Mouse (Mus musculus): ENCODE data around the gene Rnf213. TPM values are rescaled to one million over a fixed set of nuclear protein-coding genes. Genes with fewer than 3 reads are reported as not detected.
"Not testable (repeated sequence)": the region's sequence is repeated elsewhere in the genome, so short reads cannot be mapped to it uniquely, and the experiment has no call there.

The Rnf213 gene
- 10 to 100 TPM; 28.2 to 41.6 (median 36.2) TPM for total RNA-seq (2022)

DNA sequence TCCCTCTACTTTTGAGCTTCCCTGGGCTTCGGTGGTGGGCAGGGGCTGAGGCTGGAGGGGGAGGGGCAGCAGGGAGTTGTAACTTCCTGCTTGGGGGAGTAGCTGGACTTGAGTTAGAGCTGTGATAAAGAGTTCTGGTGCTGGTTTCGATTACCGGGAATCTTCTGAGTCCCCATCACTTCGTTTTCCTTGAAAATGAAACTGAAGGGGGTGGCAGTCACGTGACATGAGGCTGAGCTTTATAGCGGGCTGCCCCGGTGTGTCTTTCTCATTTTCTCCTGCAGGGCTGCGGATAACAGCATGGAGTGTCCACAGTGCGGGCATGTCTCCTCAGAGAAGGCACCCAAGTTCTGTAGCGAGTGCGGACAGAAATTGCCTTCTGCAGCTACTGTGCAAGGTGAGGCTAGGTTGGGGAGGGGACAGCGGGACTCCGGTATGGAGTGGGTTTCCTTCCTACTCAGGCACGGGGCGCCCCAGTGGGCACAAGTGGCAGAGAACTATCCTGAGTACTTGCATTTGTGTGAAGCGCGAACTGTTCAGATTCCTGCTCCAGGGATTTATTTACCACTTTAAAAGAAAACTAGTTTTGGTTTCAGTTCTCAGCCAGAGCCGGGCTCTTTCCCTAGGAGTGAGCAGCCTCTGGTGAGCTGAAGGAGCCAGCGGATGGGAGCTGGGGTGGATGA is at the start of gene Rnf213:
Gene Rnf213 (plus strand): TSS at position 301 of the 683 bp plus-strand sequence.
- DNase-seq, result peak; percentile 64

DNA sequence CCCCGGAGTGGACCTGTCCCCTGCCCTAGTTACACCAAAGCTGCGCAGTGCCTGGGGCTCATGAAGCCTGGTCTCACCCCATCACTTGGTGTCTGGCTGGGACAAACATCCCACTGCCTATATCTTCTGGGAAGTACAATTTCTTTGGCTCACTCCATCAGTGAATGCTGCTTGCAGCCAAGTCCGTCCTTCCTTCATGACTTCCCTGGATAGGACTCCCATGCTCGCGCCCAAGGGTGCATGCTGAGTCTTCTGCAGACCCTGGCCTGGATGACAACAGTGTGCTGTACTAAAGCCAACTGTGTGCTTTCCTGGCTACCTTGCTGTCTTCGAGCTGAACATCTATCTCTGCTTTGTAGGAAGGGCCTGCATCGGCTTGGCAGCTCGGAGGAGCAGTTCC is 48.7 kb upstream of the Rnf213 start:
- no peak for DNase-seq

GRCm38 (mm10) chr11:119344865-119345264 is 48.0 kb upstream of the Rnf213 start:
- no peak for DNase-seq

DNA sequence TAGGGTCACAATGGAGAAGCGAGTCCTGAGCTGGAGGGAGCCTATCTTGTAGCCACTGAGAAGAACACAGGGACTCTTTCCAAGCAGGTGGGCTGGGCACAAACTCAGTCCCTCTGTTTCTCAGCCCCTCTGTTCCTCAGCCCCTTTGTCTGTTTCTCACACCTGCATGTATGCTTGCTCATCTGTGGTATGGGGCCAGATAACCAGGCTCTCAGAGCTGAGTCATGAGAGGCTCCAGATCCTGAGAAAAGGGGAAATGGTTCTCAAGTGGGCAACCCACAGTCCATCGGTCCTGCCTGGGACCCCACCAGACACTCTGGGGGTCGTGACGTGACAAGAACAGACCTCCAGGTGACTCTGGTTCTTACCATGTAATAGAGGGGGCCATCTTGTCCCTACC is 45.8 kb upstream of the Rnf213 start:
- DNase-seq, result no peak

- no peak for DNase-seq
Observed at GRCm38 (mm10) chr11:119352113-119352512, 40.8 kb upstream of the Rnf213 start.

DNA sequence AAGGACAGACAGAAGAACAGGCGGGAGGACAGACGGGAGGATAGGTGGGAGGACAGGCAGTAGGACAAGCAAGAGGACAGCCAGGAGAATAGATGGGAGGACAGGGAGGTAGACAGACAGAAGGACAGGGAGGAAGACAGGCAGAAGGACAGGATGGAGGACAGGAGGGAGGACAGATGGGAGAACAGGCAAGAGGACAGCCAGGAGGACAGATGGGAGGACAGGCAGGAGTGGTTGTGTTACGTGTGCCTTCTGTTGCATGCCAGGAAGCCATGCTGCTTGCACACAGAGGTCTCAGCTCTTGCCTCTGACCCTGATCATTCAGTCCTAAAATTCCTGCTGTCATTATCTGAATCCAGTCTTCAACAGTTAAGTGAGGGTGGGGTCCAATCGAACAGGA is 39.0 kb upstream of the Rnf213 start:
- no peak for DNase-seq

- peak; percentile 38 for DNase-seq
Observed at GRCm38 (mm10) chr11:119354798-119355442, 38.0 kb upstream of the Rnf213 start.

GRCm38 (mm10) chr11:119355443-119356385 is 37.2 kb upstream of the Rnf213 start, which contains the start of the genes Sgsh and Slc26a11:
Sgsh (minus strand) TSS chr11:119355536.
Slc26a11 (plus strand) TSS chr11:119355557.
- DNase-seq, result peak; percentile 85

DNA sequence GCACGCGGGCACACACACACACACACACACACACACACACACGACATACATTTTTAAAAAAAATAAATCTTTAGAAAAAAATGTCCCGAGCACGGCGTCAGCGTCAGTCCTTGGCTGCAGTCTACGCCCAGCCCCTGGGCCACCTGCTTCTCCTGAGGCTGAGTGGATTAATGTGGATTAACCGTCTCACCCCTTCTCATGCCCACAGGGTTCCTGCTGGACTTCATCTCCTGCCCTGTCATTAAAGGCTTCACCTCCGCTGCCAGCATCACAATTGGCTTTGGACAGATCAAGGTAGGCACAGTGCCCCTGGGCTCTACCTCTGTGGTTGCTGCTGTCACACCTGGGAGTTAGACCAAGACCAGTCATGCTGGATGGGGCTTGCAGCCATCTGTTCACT is 33.8 kb upstream of the Rnf213 start:
- no peak for DNase-seq

DNA sequence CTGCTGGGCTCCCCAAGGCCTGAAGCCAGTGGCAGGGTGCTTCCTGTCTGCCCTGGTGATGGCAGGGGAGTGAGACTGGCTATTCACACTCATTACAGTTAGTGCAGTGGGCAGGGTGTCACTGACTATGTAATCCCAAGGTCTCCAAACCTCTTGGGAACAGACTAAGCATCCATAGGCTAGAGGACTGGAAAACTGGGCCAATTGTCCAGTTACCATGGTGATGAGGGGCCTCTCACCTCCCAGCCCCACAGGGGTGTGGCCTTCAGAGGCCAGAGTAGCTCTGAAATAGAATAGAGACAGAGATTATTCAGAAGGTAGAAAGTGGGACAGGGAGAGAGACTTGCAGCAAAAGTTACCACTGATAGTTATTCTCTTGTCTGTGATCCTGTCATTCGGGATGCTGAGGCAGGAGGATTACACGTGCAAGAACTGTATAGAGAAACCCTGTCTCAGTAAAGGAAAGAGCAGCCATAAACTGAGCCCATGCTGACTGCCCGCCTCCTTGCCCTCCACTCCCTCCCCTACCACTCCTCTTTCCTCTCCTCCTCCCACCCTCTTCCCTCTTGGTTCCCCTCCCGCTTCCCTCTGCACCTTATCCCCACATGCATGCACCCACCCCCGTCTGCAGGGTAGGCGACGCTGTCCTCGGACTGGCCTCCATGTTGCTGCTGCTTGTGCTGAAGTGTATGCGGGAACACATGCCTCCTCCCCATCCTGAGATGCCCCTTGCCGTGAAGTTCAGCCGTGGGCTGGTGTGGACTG is 29.9 kb upstream of the Rnf213 start:
- DNase-seq, result no peak

DNA sequence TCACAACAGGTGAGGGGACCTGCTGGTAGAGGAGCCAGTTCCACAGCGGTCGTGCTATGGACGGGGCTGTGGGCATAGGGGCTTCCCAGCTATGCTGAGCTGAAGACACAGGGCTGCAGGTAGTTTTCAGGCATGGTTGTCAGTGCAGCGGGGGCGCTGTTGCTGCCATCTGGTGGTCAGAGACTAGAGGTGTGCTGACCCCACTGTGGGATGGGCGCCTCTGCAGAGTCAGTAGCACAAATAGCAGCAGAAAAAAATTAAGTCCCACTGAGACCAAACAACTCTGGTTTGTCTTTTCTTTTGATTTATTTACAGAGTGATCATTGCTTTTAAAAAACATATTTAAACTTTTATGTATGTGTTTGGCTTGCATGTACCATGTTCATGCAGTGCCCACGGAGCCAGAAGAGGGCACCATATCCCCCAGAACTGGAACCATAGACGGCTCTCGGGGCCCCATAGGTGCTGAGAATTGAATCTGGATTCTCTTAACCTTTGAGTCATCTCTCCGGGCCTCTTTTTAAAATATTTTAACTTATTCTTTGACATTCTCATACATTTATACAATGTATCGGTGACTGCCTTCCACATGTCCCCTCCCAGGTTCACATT is 29.3 kb upstream of the Rnf213 start:
- DNase-seq, result peak; percentile 32

- no peak for DNase-seq
Observed at GRCm38 (mm10) chr11:119375425-119375824, 17.5 kb upstream of the Rnf213 start.

DNA sequence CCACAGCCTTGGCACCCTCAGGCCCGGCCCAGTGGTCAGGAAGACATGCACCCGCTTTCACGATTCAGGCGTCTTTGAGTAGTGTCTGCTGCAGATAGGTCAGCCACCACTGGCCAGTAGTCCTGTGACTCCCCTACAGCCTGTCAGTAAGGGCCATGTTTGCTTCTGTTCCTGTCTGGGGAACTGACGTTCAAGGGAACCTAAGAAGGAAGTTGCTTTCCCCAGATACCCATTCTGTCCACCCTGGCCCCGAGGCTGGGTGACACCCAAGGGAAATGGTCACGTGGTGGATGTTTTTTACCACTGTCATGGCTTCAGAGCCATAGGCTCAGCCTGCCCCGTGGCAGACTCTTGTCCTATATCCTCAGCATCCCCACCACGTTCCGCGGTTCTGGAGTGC is 15.6 kb upstream of the Rnf213 start:
- DNase-seq, result no peak

- no peak for DNase-seq
Observed at GRCm38 (mm10) chr11:119378551-119378950, 14.3 kb upstream of the Rnf213 start.

GRCm38 (mm10) chr11:119381631-119382337 is 11.1 kb upstream of the Rnf213 start:
- no peak for DNase-seq

- DNase-seq, result no peak
Observed at GRCm38 (mm10) chr11:119382338-119382850, 10.5 kb upstream of the Rnf213 start.

GRCm38 (mm10) chr11:119384904-119385303 is 8.0 kb upstream of the Rnf213 start:
- DNase-seq, result no peak

GRCm38 (mm10) chr11:119386306-119386705 is 6.6 kb upstream of the Rnf213 start:
- DNase-seq, result no peak

DNA sequence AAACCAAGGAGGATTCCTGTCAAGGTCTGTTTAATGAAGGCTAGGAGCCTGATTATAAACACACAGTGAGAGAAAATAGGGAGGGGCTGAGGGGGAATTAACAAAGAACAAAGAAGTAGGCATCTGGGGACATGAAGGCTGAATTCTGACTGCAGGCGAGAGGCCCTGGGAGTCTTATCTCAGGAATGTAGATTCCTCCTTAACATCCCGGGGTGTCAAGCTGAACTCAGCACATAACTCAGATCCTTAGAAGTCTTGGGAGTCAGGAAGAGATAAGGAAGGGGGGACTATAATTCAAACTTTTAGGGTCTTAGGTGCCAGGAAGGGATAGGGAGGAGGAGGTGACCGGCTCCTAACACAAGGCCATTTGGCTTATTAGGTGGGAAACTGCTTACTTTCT is 5.6 kb upstream of the Rnf213 start:
- DNase-seq, result not testable (repeated sequence)

GRCm38 (mm10) chr11:119389851-119390270 is 3.0 kb upstream of the Rnf213 start:
- peak; percentile 74 for DNase-seq

Data from adrenal gland, adult 8-10 months (tissue).